8 mouse cellular contexts compared by ENCODE assay signal in the genomic region with DNA sequence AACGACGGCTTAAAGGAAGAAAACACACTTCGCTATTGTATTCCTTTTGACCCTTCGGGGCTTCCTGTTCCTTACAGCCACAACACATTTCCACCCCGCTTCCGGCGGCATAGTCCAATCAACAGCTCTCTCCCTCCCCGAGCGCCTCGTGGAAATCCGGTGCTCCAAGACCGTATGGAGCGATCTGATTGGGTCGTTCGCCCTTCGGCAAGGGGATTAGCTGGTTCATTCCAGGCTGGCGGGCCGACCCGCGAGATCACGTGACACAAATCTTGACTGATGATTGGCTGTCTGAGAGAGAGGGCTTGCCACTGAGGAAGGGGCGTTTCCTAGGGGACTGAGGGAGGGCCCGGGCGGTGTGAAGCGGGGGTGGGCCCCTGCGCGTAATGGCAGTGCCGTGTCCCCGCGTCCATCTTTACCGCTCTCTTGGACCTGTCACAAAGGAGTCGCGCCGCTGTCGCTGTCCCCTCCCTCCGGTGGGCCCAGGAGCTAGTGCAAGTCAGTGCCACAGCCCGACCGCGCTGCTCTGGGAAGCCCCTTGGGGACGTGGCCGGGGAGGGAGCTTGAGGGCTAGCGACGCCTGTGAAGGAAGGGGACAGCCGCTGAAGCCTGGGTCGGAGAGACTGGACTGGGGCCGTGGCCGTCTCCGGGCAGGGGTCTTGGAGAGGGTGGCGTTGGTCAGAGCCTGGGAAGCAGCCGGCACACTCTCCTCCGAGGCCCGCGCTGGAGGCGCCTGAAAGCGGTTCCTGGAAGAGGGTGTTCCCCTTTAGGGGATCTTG. TPM values are rescaled to one million over a fixed set of nuclear protein-coding genes. Genes with fewer than 3 reads are reported as not detected.
DNase-seq lines count a peak whose midpoint lies in the region; ATAC-seq and TF ChIP-seq lines count a peak whose summit lies in the region.

Rspry1 (plus strand) TSS at position 331 of the 779 bp plus-strand sequence.
Fam192a (minus strand) TSS at position 391 of the 779 bp plus-strand sequence.

- no peaks in the 10 kb centered on the region for H3K9me3 ChIP-seq in E14TG2a.4 (ENCODE audit: low read length)
- H3K9me3 ChIP-seq in forebrain, embryonic 12.5 days: no peaks in the 10 kb centered on the region
- H3K9me3 ChIP-seq in heart, postnatal 0 days (replicated peaks; ENCODE audit: control insufficient read depth, low read length): no peaks in the 10 kb centered on the region
- no peaks in the 10 kb centered on the region for H3K9me3 ChIP-seq in liver, embryonic 16.5 days (replicated peaks; ENCODE audit: control insufficient read depth, low read length)
- no peaks in the 10 kb centered on the region for H3K9me3 ChIP-seq in neural tube, embryonic 13.5 days

- DNase-seq in c-Kit-positive CD71-positive TER-119-positive erythroid progenitor cells, embryonic 14.5 days (ENCODE audit: low spot score): peak; percentile 100
- DNase-seq in heart, postnatal 0 days (ENCODE audit: low spot score): peak; percentile 100
- peak; percentile 98 to 99 for DNase-seq in kidney, postnatal 4 days

- 0 out of 2 replicates have a peak, but pooled peaks cover 3% of the 10 kb centered on the region for H3K27me3 ChIP-seq in E14TG2a.4 (ENCODE audit: insufficient read depth, low read length)
- no peaks in the 10 kb centered on the region for H3K27me3 ChIP-seq in forebrain, embryonic 12.5 days
- H3K27me3 ChIP-seq in heart, postnatal 0 days (ENCODE audit: control insufficient read depth, insufficient read depth, low read length): no peaks in the 10 kb centered on the region
- H3K27me3 ChIP-seq in liver, embryonic 16.5 days (ENCODE audit: control insufficient read depth, insufficient read depth, low read depth, low read length): no peaks in the 10 kb centered on the region
- H3K27me3 ChIP-seq in neural tube, embryonic 13.5 days: no peaks in the 10 kb centered on the region
- H3K27me3 ChIP-seq in testis, adult 2 months (ENCODE audit: control insufficient read depth, insufficient read depth, low read length): no peaks in the 10 kb centered on the region

- ATAC-seq in forebrain, embryonic 12.5 days (ENCODE audit: low FRiP score): peak; percentile 99
- peak; percentile 99 for ATAC-seq in heart, postnatal 0 days (ENCODE audit: insufficient read depth, low read depth)
- ATAC-seq in liver, embryonic 16.5 days (ENCODE audit: low read depth): peak; percentile 99
- ATAC-seq in neural tube, embryonic 13.5 days (ENCODE audit: low read depth): peak; percentile 100

- no peak for TF ChIP-seq CTCF in E14TG2a.4 (conservative IDR thresholded peaks at IDR 0.05; ENCODE audit: low read length)
- no peak for TF ChIP-seq CTCF in heart, postnatal 0 days (IDR thresholded peaks at IDR 0.05; ENCODE audit: low read depth)
- TF ChIP-seq CTCF in testis, adult 2 months (IDR thresholded peaks at IDR 0.05; ENCODE audit: control insufficient read depth, insufficient read depth, insufficient replicate concordance, low read depth, low read length): peak; percentile 13; the same call in 1 of the 2 replicates

- 0 out of 2 replicates have a peak, but pooled peaks cover 7% of the 10 kb centered on the region for H3K36me3 ChIP-seq in E14TG2a.4 (ENCODE audit: insufficient read depth, low read length)
- no peaks in the 10 kb centered on the region for H3K36me3 ChIP-seq in forebrain, embryonic 12.5 days (replicated peaks)
- no peaks in the 10 kb centered on the region for H3K36me3 ChIP-seq in heart, postnatal 0 days (replicated peaks; ENCODE audit: control insufficient read depth, insufficient read depth, low read length)
- H3K36me3 ChIP-seq in liver, embryonic 16.5 days (ENCODE audit: control insufficient read depth, insufficient read depth): no peaks in the 10 kb centered on the region
- no peaks in the 10 kb centered on the region for H3K36me3 ChIP-seq in neural tube, embryonic 13.5 days
- H3K36me3 ChIP-seq in testis, adult 2 months (ENCODE audit: control insufficient read depth, insufficient read depth, low read length): no peaks in the 10 kb centered on the region

- peak within 1 kb of the TSS; percentile 98 for H3K4me3 ChIP-seq in E14TG2a.4 (replicated peaks; ENCODE audit: low read length)
- peak within 1 kb of the TSS; percentile 97 for H3K4me3 ChIP-seq in forebrain, embryonic 12.5 days (replicated peaks)
- H3K4me3 ChIP-seq in heart, postnatal 0 days (ENCODE audit: low read depth, low read length): peak within 1 kb of the TSS; percentile 98
- peak within 1 kb of the TSS; percentile 100 for H3K4me3 ChIP-seq in liver, embryonic 16.5 days (ENCODE audit: low read depth, low read length)
- H3K4me3 ChIP-seq in neural tube, embryonic 13.5 days: peak within 1 kb of the TSS; percentile 68
- H3K4me3 ChIP-seq in testis, adult 2 months (ENCODE audit: control insufficient read depth, low read depth, low read length): peak within 1 kb of the TSS; percentile 100

- peaks cover 37% of the 10 kb centered on the region for H3K4me1 ChIP-seq in E14TG2a.4 (replicated peaks; ENCODE audit: low read depth, low read length)
- H3K4me1 ChIP-seq in forebrain, embryonic 12.5 days: peaks cover 26% of the 10 kb centered on the region
- H3K4me1 ChIP-seq in heart, postnatal 0 days (ENCODE audit: control insufficient read depth, insufficient read depth): peaks cover 18% of the 10 kb centered on the region
- peaks cover 11% of the 10 kb centered on the region for H3K4me1 ChIP-seq in liver, embryonic 16.5 days (ENCODE audit: control insufficient read depth, low read depth, low read length)
- H3K4me1 ChIP-seq in neural tube, embryonic 13.5 days (replicated peaks): peaks cover 42% of the 10 kb centered on the region
- H3K4me1 ChIP-seq in testis, adult 2 months (ENCODE audit: control insufficient read depth, insufficient read depth, low read length): peaks cover 2% of the 10 kb centered on the region; the same call in 1 of the 2 replicates

- under 1% methylated on average over 55 of the region's 55 CpGs for WGBS in forebrain, embryonic 12.5 days
- WGBS in heart, postnatal 0 days: 0% methylated on average over 51 of the region's 55 CpGs
- under 1% methylated on average over 54 of the region's 55 CpGs for WGBS in liver, embryonic 16.5 days (ENCODE audit: insufficient replicate concordance)
- whole genome bisulfite sequencing in neural tube, embryonic 13.5 days: under 1% methylated on average over 55 of the region's 55 CpGs

- TF ChIP-seq EP300 in heart, postnatal 0 days (IDR thresholded peaks at IDR 0.05; ENCODE audit: low read depth): peak; percentile 45; the same call in 1 of the 2 replicates

- TF ChIP-seq POLR2A in testis, adult 2 months (IDR thresholded peaks at IDR 0.05; ENCODE audit: control insufficient read depth, low read depth, low read length): peak; percentile 99

- H3K9ac ChIP-seq in forebrain, embryonic 12.5 days: peak within 1 kb of the TSS; percentile 94
- peak within 1 kb of the TSS; percentile 97 for H3K9ac ChIP-seq in heart, postnatal 0 days (replicated peaks; ENCODE audit: low read depth, low read length)
- H3K9ac ChIP-seq in liver, embryonic 16.5 days (ENCODE audit: low read depth, low read length): peak within 1 kb of the TSS; percentile 95
- H3K9ac ChIP-seq in neural tube, embryonic 13.5 days: peak within 1 kb of the TSS; percentile 92

- peak within 1 kb of the TSS; percentile 98 for H3K4me2 ChIP-seq in forebrain, embryonic 12.5 days
- peak within 1 kb of the TSS; percentile 93 for H3K4me2 ChIP-seq in heart, postnatal 0 days (ENCODE audit: low read depth, low read length)
- H3K4me2 ChIP-seq in liver, embryonic 16.5 days (ENCODE audit: low read depth, low read length): peak within 1 kb of the TSS; percentile 91
- H3K4me2 ChIP-seq in neural tube, embryonic 13.5 days: peak within 1 kb of the TSS; percentile 98

- H3K27ac ChIP-seq in forebrain, embryonic 12.5 days: peak within 1 kb of the TSS; percentile 89
- H3K27ac ChIP-seq in heart, postnatal 0 days (ENCODE audit: low read depth): peak within 1 kb of the TSS; percentile 96
- peak within 1 kb of the TSS; percentile 90 for H3K27ac ChIP-seq in liver, embryonic 16.5 days (ENCODE audit: low read length)
- peak within 1 kb of the TSS; percentile 90 for H3K27ac ChIP-seq in neural tube, embryonic 13.5 days (replicated peaks)
- peak within 1 kb of the TSS; percentile 99 for H3K27ac ChIP-seq in testis, adult 2 months (ENCODE audit: control insufficient read depth, insufficient read depth, low read depth, low read length)

RNA-seq across cellular contexts. Expression of gene Rspry1, which starts in this region (rescaled TPM):
- 53.4 and 54.7 TPM in 2 replicates for polyA plus RNA-seq in forebrain, embryonic 12.5 days (2016; fragmentation: Nextera tagmentation; extraction: Ambion mirVana)
- 13.6 and 22.7 TPM in 2 replicates for total RNA-seq in heart, postnatal 0 days (2014; rRNA removed; ENCODE audit: low replicate concordance)
- polyA plus RNA-seq in heart, postnatal 0 days (2015; fragmentation: Nextera tagmentation; extraction: Ambion mirVana): 15.8 and 16.9 TPM in 2 replicates
- polyA plus RNA-seq in liver, embryonic 16.5 days (2015; fragmentation: Nextera tagmentation; extraction: Ambion mirVana): 14.4 TPM in 2 replicates
- 54.0 and 54.1 TPM in 2 replicates for polyA plus RNA-seq in neural tube, embryonic 13.5 days (2015; fragmentation: Nextera tagmentation; extraction: Ambion mirVana)
- 20.3 and 24.1 TPM in 2 replicates for polyA plus RNA-seq in testis, adult 2 months (2012; rRNA removed)

RNA-seq across cellular contexts. Expression of gene Fam192a, which starts in this region (rescaled TPM):
- polyA plus RNA-seq in forebrain, embryonic 12.5 days (2016; fragmentation: Nextera tagmentation; extraction: Ambion mirVana): 116 and 122 TPM in 2 replicates
- total RNA-seq in heart, postnatal 0 days (2014; rRNA removed; ENCODE audit: low replicate concordance): 13.9 and 17.4 TPM in 2 replicates
- 30.4 and 37.9 TPM in 2 replicates for polyA plus RNA-seq in heart, postnatal 0 days (2015; fragmentation: Nextera tagmentation; extraction: Ambion mirVana)
- polyA plus RNA-seq in liver, embryonic 16.5 days (2015; fragmentation: Nextera tagmentation; extraction: Ambion mirVana): 24.6 and 26.2 TPM in 2 replicates
- 80.5 and 97.9 TPM in 2 replicates for polyA plus RNA-seq in neural tube, embryonic 13.5 days (2015; fragmentation: Nextera tagmentation; extraction: Ambion mirVana)
- 25.1 TPM in 2 replicates for polyA plus RNA-seq in testis, adult 2 months (2012; rRNA removed)

Comparison
In these comparisons a context has a peak if more than half of its experiments do, and no peak if none do; other contexts are left out.
1. Peak in every context shown above with its lines: DNase-seq, ATAC-seq, H3K4me3 ChIP-seq and H3K27ac ChIP-seq.